Mouse (Mus musculus) stomach, embryonic 16.5 days (tissue): Measurements from ENCODE around the gene S100a5. TPM values are rescaled to one million over a fixed set of nuclear protein-coding genes. Genes with fewer than 3 reads are reported as not detected.

ENCODE experiments used
- ATAC-seq: fragments of 200-750 bp; cut with Nextera tagmentation; 2 replicates; pipeline ENCODE4 v1.8.0; 2017; ENCODE audit warnings: moderate number of reproducible peaks, moderate TSS enrichment; ENCODE audit not compliant: insufficient read depth, low FRiP score
- H3K27ac ChIP-seq: fragments of 300-500 bp; sonication (generic); 2 replicates; pipeline ENCODE4 v1.5.1; 2014; ENCODE audit warnings: low read length
- H3K27me3 ChIP-seq: fragments of 300-500 bp; sonication (generic); 2 replicates; pipeline ENCODE4 v1.6.1; 2014; ENCODE audit warnings: low read length, control low read depth, mixed read lengths; ENCODE audit not compliant: control insufficient read depth, insufficient read depth
- H3K36me3 ChIP-seq: fragments of 300-500 bp; sonication (generic); 2 replicates; pipeline ENCODE4 v1.6.1; 2014; ENCODE audit warnings: low read length; ENCODE audit not compliant: control insufficient read depth, insufficient read depth
- H3K4me1 ChIP-seq: fragments of 300-500 bp; sonication (generic); 2 replicates; pipeline ENCODE4 v1.6.1; 2014; ENCODE audit warnings: low read length, control low read depth, mixed read lengths; ENCODE audit not compliant: control insufficient read depth, insufficient read depth
- H3K4me2 ChIP-seq: fragments of 300-500 bp; sonication (generic); 2 replicates; pipeline ENCODE4 v1.6.1; 2014; ENCODE audit warnings: low read depth, low read length, mixed read lengths
- H3K4me3 ChIP-seq: fragments of 300-500 bp; sonication (generic); replicated peaks from 2 replicates; pipeline ENCODE4 v1.5.1; 2014; ENCODE audit warnings: mild to moderate bottlenecking, low read length
- H3K9ac ChIP-seq: fragments of 300-500 bp; sonication (generic); 2 replicates; pipeline ENCODE4 v1.6.1; 2014; ENCODE audit warnings: low read length
- H3K9me3 ChIP-seq: fragments of 300-500 bp; sonication (generic); replicated peaks from 2 replicates; pipeline ENCODE4 v1.6.1; 2016; ENCODE audit warnings: low read length, control low read depth; ENCODE audit not compliant: control insufficient read depth
- WGBS: fragments of 180-500 bp; shearing (Covaris S2); extraction: QIAGEN DNeasy Blood & Tissue Kit; methylation state at CpG from one replicate; pipeline ENCODE4 v1.1.7; 2014; 5-methylcytosine and 5-hydroxymethylcytosine counted together
- polyA plus RNA-seq: library from polyadenylated mRNA; unstranded; fragments of >200 nt; fragmentation: Nextera tagmentation; extraction: Ambion mirVana; gene quantifications from 2 replicates; pipeline ENCODE4 v1.2.1, GENCODE M21; 2015

S100a5 gene
- polyA plus RNA-seq, 1 experiment from 2014 or later, result 4.5 TPM

GRCm38 (mm10) chr3:90596810-90597209 is 11.5 kb upstream of the S100a5 start:
- no peaks in the 10 kb centered on the region for H3K36me3 ChIP-seq
- H3K27ac ChIP-seq, result no peak overlapping the region
- no peak overlapping the region for H3K4me2 ChIP-seq
- ATAC-seq, result no peak
- no peak overlapping the region for H3K4me3 ChIP-seq
- H3K4me1 ChIP-seq, result peaks cover 8% of the 10 kb centered on the region; the same call in 1 of the 2 replicates
- H3K9ac ChIP-seq, result no peak overlapping the region
- H3K27me3 ChIP-seq, result no peaks in the 10 kb centered on the region
- whole genome bisulfite sequencing, result 94% methylated on average over 6 of the region's 6 CpGs
- H3K9me3 ChIP-seq, result no peaks in the 10 kb centered on the region

GRCm38 (mm10) chr3:90597736-90598135 is 10.6 kb upstream of the S100a5 start:
- no peak for ATAC-seq
- no peak overlapping the region for H3K9ac ChIP-seq
- H3K36me3 ChIP-seq, result no peaks in the 10 kb centered on the region
- no peak overlapping the region for H3K27ac ChIP-seq
- peaks cover 8% of the 10 kb centered on the region; the same call in 1 of the 2 replicates for H3K4me1 ChIP-seq
- no peaks in the 10 kb centered on the region for H3K27me3 ChIP-seq
- no peak overlapping the region for H3K4me3 ChIP-seq
- H3K9me3 ChIP-seq, result no peaks in the 10 kb centered on the region
- 30% methylated on average over 6 of the region's 6 CpGs for WGBS
- H3K4me2 ChIP-seq, result no peak overlapping the region

GRCm38 (mm10) chr3:90598212-90598611 is 10.1 kb upstream of the S100a5 start:
- Histone ChIP-seq H3K4me2 (no peak overlapping the region), H3K27ac (no peak overlapping the region), H3K4me3 (no peak overlapping the region), H3K36me3 (no peaks in the 10 kb centered on the region), H3K27me3 (no peaks in the 10 kb centered on the region), H3K4me1 (peaks cover 11% of the 10 kb centered on the region), H3K9me3 (no peaks in the 10 kb centered on the region), H3K9ac (no peak overlapping the region)
- 69% methylated on average over 4 of the region's 4 CpGs for WGBS
- no peak for ATAC-seq

- Histone ChIP-seq H3K36me3 (no peaks in the 10 kb centered on the region), H3K4me3 (no peak overlapping the region), H3K27me3 (no peaks in the 10 kb centered on the region), H3K4me1 (peaks cover 21% of the 10 kb centered on the region), H3K9ac (no peak overlapping the region), H3K4me2 (no peak overlapping the region), H3K9me3 (no peaks in the 10 kb centered on the region), H3K27ac (no peak overlapping the region; the same call in 1 of the 2 replicates)
- ATAC-seq, result no peak
- WGBS, result 64% methylated on average over 3 of the region's 3 CpGs
Measured at GRCm38 (mm10) chr3:90599401-90599800, 8.9 kb upstream of the S100a5 start.

- Histone ChIP-seq H3K9me3 (no peaks in the 10 kb centered on the region), H3K27ac (no peak overlapping the region; the same call in 1 of the 2 replicates), H3K9ac (no peak overlapping the region), H3K4me2 (no peak overlapping the region), H3K27me3 (no peaks in the 10 kb centered on the region), H3K4me3 (no peak overlapping the region), H3K4me1 (peaks cover 27% of the 10 kb centered on the region), H3K36me3 (no peaks in the 10 kb centered on the region)
- ATAC-seq, result no peak
- 89% methylated on average over 6 of the region's 6 CpGs for WGBS
Measured at GRCm38 (mm10) chr3:90600036-90600435, 8.3 kb upstream of the S100a5 start.

GRCm38 (mm10) chr3:90600458-90601195 is 7.7 kb upstream of the S100a5 start:
- WGBS, result 73% methylated on average over 8 of the region's 8 CpGs
- Histone ChIP-seq H3K36me3 (no peaks in the 10 kb centered on the region), H3K4me1 (peaks cover 33% of the 10 kb centered on the region), H3K9ac (no peak overlapping the region), H3K27ac (no peak overlapping the region; the same call in 1 of the 2 replicates), H3K9me3 (no peaks in the 10 kb centered on the region), H3K27me3 (no peaks in the 10 kb centered on the region), H3K4me3 (no peak overlapping the region), H3K4me2 (no peak overlapping the region)
- no peak for ATAC-seq

GRCm38 (mm10) chr3:90601486-90602110 is 6.7 kb upstream of the S100a5 start, which contains the start of gene Gm42674:
Gm42674 (plus strand) TSS chr3:90601904.
- H3K9me3 ChIP-seq, result no peaks in the 10 kb centered on the region
- no peak within 1 kb of the TSS for H3K9ac ChIP-seq
- ATAC-seq, result no peak
- H3K36me3 ChIP-seq, result no peaks in the 10 kb centered on the region
- WGBS, result 76% methylated on average over 11 of the region's 11 CpGs
- H3K4me1 ChIP-seq, result peaks cover 37% of the 10 kb centered on the region
- no peak within 1 kb of the TSS for H3K4me2 ChIP-seq
- no peak within 1 kb of the TSS; the same call in 1 of the 2 replicates for H3K27ac ChIP-seq
- H3K4me3 ChIP-seq, result no peak within 1 kb of the TSS
- H3K27me3 ChIP-seq, result no peaks in the 10 kb centered on the region

- WGBS, result 41% methylated on average over 3 of the region's 3 CpGs
- H3K4me3 ChIP-seq, result no peak within 1 kb of the TSS
- peak within 1 kb of the TSS; percentile 89 for H3K27ac ChIP-seq
- peaks cover 37% of the 10 kb centered on the region for H3K4me1 ChIP-seq
- H3K27me3 ChIP-seq, result no peaks in the 10 kb centered on the region
- H3K4me2 ChIP-seq, result no peak within 1 kb of the TSS
- no peaks in the 10 kb centered on the region for H3K36me3 ChIP-seq
- H3K9me3 ChIP-seq, result no peaks in the 10 kb centered on the region
- no peak within 1 kb of the TSS; the same call in 1 of the 2 replicates for H3K9ac ChIP-seq
- no peak for ATAC-seq
Measured at GRCm38 (mm10) chr3:90603623-90604022, 4.7 kb upstream of the S100a5 start, which contains the start of gene S100a4. S100a4 (plus strand) TSS chr3:90603771.

- Histone ChIP-seq H3K27me3 (no peaks in the 10 kb centered on the region), H3K9me3 (no peaks in the 10 kb centered on the region), H3K4me2 (no peak overlapping the region), H3K4me1 (peaks cover 37% of the 10 kb centered on the region), H3K9ac (no peak overlapping the region; the same call in 1 of the 2 replicates), H3K27ac (peak overlapping the region; percentile 89), H3K4me3 (no peak overlapping the region), H3K36me3 (no peaks in the 10 kb centered on the region)
- WGBS, result 11% methylated on average over 4 of the region's 4 CpGs
- ATAC-seq, result peak; percentile 86
Measured at GRCm38 (mm10) chr3:90604416-90604815, 3.9 kb upstream of the S100a5 start.
